18 mouse cellular contexts compared by ENCODE assay signal in the genomic region with DNA sequence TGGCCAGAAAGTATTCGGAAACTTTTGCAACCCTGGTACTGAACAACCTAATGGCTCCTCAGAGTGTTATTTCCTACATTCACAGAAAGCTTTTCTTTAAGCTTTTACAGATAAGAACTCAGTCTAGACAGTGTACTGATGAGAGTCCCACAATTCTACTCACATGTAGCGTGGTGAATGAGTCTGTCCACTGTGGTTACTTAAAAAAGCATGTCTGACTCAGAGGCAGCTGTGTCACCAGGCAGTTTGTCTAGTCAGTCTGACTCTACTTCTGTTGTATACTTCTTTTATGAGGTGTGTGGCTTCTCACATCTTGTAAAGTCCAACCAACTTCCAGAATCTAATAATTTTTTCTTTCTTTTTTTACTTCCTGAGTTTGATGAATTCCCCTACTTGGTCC.
DNase-seq lines count a peak whose midpoint lies in the region; ATAC-seq lines count a peak whose summit lies in the region.
"Had no signal": no experiment of that assay in that cellular context is flagged by ENCODE, and none has a peak within 500 bp of the region (broad histone marks: within the 10 kb centered on the region; RNA-seq: fewer than 3 reads in every experiment).

No protein-coding gene starts in this region.

- ATAC-seq in frontal cortex, adult (ENCODE audit: low TSS enrichment) = peak; percentile 96
- ATAC-seq: forebrain, embryonic 15.5 days had no signal

- no peak for DNase-seq in frontal cortex, postnatal 25 days (ENCODE audit: low spot score in 2 of 2)
- peak; percentile 29 to 38 for DNase-seq in right cerebral cortex, adult 2 months (ENCODE audit: low spot score in 2 of 2)
- no peak for DNase-seq in right cerebral cortex, postnatal 10 days (ENCODE audit: low spot score in 2 of 2)
- peak; percentile 80 for DNase-seq in brain, adult 2 months (ENCODE audit: low read depth, low spot score)
- DNase-seq in telencephalon, adult 2 months (ENCODE audit: low read depth, low spot score) = peak; percentile 28
- no peak for DNase-seq in layer of hippocampus, postnatal 14 days (ENCODE audit: low spot score in 2 of 2)
- DNase-seq in spleen, postnatal 36 days (ENCODE audit: low spot score in 2 of 2) = no peak
- DNase-seq: adrenal gland, postnatal 10 days; adrenal gland, postnatal 36 days; cerebellum, adult 11 months; cerebellum, adult 2 months; cerebellum, adult 9-11 months; cerebellum, postnatal 25 days; gastrocnemius, adult 2 months; gastrocnemius, postnatal 14 days; heart, adult 11 months had no signal

Comparison
In these comparisons a context has a peak if more than half of its experiments do, and no peak if none do; other contexts are left out.
1. DNase-seq: peak in right cerebral cortex, adult 2 months (2 of 2), brain, adult 2 months (single experiment) and telencephalon, adult 2 months (single experiment); none in frontal cortex, postnatal 25 days (0 of 2), right cerebral cortex, postnatal 10 days (0 of 2), layer of hippocampus, postnatal 14 days (0 of 2) and spleen, postnatal 36 days (0 of 2).